Mouse (Mus musculus) small intestine, adult 2 months (tissue): ENCODE results near the gene Olfr789. TPM values are rescaled to one million over a fixed set of nuclear protein-coding genes. Genes with fewer than 3 reads are reported as not detected.

Experiments
- H3K27ac ChIP-seq: fragments of 200-500 bp; 2 replicates; pipeline ENCODE4 v1.5.1; 2012; ENCODE audit warnings: low read depth, low read length, control low read depth, inconsistent platforms; ENCODE audit not compliant: insufficient read depth
- H3K27me3 ChIP-seq: fragments of 200-500 bp; 2 replicates; pipeline ENCODE4 v1.6.1; 2012; ENCODE audit warnings: mild to moderate bottlenecking, moderate library complexity, low read length, inconsistent platforms; ENCODE audit not compliant: control insufficient read depth, insufficient read depth
- H3K36me3 ChIP-seq: fragments of 200-500 bp; 2 replicates; pipeline ENCODE4 v1.6.1; 2012; ENCODE audit warnings: mild to moderate bottlenecking, low read length, control low read depth, inconsistent platforms; ENCODE audit not compliant: control insufficient read depth, insufficient read depth
- H3K4me1 ChIP-seq: fragments of 200-500 bp; 2 replicates; pipeline ENCODE4 v1.6.1; 2012; ENCODE audit warnings: low read length, inconsistent platforms, mixed read lengths; ENCODE audit not compliant: control insufficient read depth, insufficient read depth, insufficient read length
- H3K4me3 ChIP-seq: fragments of 200-500 bp; 2 replicates; pipeline ENCODE4 v1.5.1; 2012; ENCODE audit warnings: low read depth, mild to moderate bottlenecking, control low read depth, inconsistent platforms, low read length, moderate library complexity
- CTCF ChIP-seq: fragments of 200-500 bp; IDR thresholded peaks from 2 replicates; pipeline ENCODE4 v1.5.1; 2012; ENCODE audit warnings: low read depth, mild to moderate bottlenecking, control low read depth, inconsistent platforms, low read length, moderate library complexity, mixed read lengths; ENCODE audit not compliant: insufficient replicate concordance, insufficient read length; ENCODE audit errors: extremely low read depth
- POLR2A ChIP-seq: fragments of 200-500 bp; IDR thresholded peaks from 2 replicates; pipeline ENCODE4 v1.6.1; 2012; ENCODE audit warnings: low read depth, mild to moderate bottlenecking, control low read depth, inconsistent platforms, low read length, moderate library complexity
- WGBS: fragments of 180-500 bp; shearing (Covaris S2); methylation state at CpG from one replicate; pipeline ENCODE4 v1.1.7; 2018; 5-methylcytosine and 5-hydroxymethylcytosine counted together
- polyA plus RNA-seq: library from polyadenylated mRNA; depleted of rRNA; stranded (reverse); fragments of >200 nt; gene quantifications from 2 replicates; pipeline ENCODE4 v1.2.3, GENCODE M21; 2012; rRNA removed

Gene Olfr789
- not detected in 2 replicates for polyA plus RNA-seq

GRCm38 (mm10) chr10:129484452-129484851 lies at the start of gene Olfr789:
Gene Olfr789 (plus strand): TSS chr10:129484752.
- TF ChIP-seq POLR2A, result no peak
- TF ChIP-seq CTCF, result no peak
- Histone ChIP-seq H3K27me3 (no peaks in the 10 kb centered on the region), H3K36me3 (no peaks in the 10 kb centered on the region), H3K4me3 (no peak within 1 kb of the TSS), H3K27ac (no peak within 1 kb of the TSS), H3K4me1 (no peaks in the 10 kb centered on the region)
- 40% methylated on average over 2 of the region's 2 CpGs for WGBS

DNA sequence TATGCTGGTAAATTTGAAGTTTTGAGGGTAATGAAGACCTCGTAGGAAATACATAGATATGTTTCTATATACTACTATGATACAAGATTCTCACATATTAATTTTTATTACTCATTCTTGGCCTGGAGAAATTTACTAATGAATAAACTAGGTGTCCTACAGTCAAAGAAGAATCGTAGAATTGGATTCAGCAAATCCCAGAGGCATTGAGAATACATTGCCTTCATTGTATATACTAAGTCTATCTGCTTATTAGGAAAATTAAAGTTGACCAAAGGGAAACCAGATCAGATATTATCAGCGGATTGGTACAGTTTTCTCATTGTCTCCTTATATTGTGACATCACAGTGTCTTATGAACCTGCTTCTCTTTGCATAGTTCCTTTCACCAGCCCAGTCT lies 23.0 kb upstream of the Olfr789 start, which contains the start of gene Olfr787:
TSS of gene Olfr787 (plus strand) at position 301 of the 400 bp plus-strand sequence.
- H3K27me3 ChIP-seq, result no peaks in the 10 kb centered on the region
- no peak within 1 kb of the TSS for H3K27ac ChIP-seq
- no peaks in the 10 kb centered on the region for H3K36me3 ChIP-seq
- no peak within 1 kb of the TSS for H3K4me3 ChIP-seq
- no peak for TF ChIP-seq CTCF
- no peak for TF ChIP-seq POLR2A
- 78% methylated on average over 3 of the region's 3 CpGs for WGBS
- no peaks in the 10 kb centered on the region for H3K4me1 ChIP-seq

- no peaks in the 10 kb centered on the region for H3K36me3 ChIP-seq
- H3K4me3 ChIP-seq, result no peak within 1 kb of the TSS
- no peaks in the 10 kb centered on the region for H3K4me1 ChIP-seq
- no peaks in the 10 kb centered on the region for H3K27me3 ChIP-seq
- H3K27ac ChIP-seq, result no peak within 1 kb of the TSS
- TF ChIP-seq POLR2A, result no peak
- TF ChIP-seq CTCF, result no peak
These were observed 13.9 kb upstream of the Olfr789 start, which contains the start of gene Olfr788 for GRCm38 (mm10) chr10:129470698-129471097. Gene Olfr788 (plus strand): TSS chr10:129470998.

- no peak overlapping the region for H3K4me3 ChIP-seq
- no peaks in the 10 kb centered on the region for H3K27me3 ChIP-seq
- 53% methylated on average over 2 of the region's 2 CpGs for WGBS
- H3K27ac ChIP-seq, result no peak overlapping the region
- H3K36me3 ChIP-seq, result no peaks in the 10 kb centered on the region
- TF ChIP-seq CTCF (no peak), POLR2A (no peak)
- no peaks in the 10 kb centered on the region for H3K4me1 ChIP-seq
These were observed 11.3 kb upstream of the Olfr789 start for GRCm38 (mm10) chr10:129473256-129473655.

- TF ChIP-seq CTCF, result no peak
- no peak for TF ChIP-seq POLR2A
These were observed 10.8 kb upstream of the Olfr789 start for GRCm38 (mm10) chr10:129473723-129474122.

GRCm38 (mm10) chr10:129490101-129490500 lies 5.5 kb downstream of the Olfr789 start:
- Histone ChIP-seq H3K4me1 (no peaks in the 10 kb centered on the region), H3K4me3 (no peak overlapping the region), H3K27me3 (no peaks in the 10 kb centered on the region), H3K36me3 (no peaks in the 10 kb centered on the region), H3K27ac (no peak overlapping the region)
- TF ChIP-seq CTCF, result no peak
- TF ChIP-seq POLR2A, result no peak
- WGBS, result 75% methylated on average over 2 of the region's 2 CpGs

More at GRCm38 (mm10) chr10:129473723-129474122, 10.8 kb upstream of the Olfr789 start:
- Histone ChIP-seq H3K36me3 (no peaks in the 10 kb centered on the region), H3K4me1 (no peaks in the 10 kb centered on the region), H3K27me3 (no peaks in the 10 kb centered on the region), H3K4me3 (no peak overlapping the region), H3K27ac (no peak overlapping the region)

DNA sequence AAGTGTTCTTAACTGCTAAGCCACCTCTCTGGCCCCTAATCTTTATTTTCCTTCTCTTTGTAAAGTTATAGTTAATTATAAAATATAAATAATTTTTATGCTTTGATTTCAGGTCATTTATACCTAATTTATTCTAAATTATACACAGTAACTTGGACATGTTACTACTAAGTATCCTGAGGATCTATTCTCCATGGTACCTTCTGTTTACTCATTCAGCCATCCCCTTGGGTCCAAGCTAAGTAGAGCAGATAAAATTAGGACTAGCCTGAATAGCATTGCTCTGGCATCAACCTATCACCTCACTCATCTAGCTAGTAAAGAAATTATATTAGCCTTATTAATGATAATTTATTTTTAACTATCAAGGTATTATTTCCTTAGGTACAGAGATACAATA lies 13.6 kb downstream of the Olfr789 start, which contains the start of gene Olfr790:
TSS of gene Olfr790 (plus strand) at position 301 of the 400 bp plus-strand sequence.
- no peaks in the 10 kb centered on the region for H3K4me1 ChIP-seq
- TF ChIP-seq POLR2A (no peak), CTCF (no peak)

GRCm38 (mm10) chr10:129521492-129521891 lies 36.9 kb downstream of the Olfr789 start, which contains the start of gene Olfr791:
Gene Olfr791 (plus strand): TSS chr10:129521792.
- Histone ChIP-seq H3K27me3 (no peaks in the 10 kb centered on the region), H3K36me3 (no peaks in the 10 kb centered on the region), H3K4me3 (no peak within 1 kb of the TSS), H3K27ac (no peak within 1 kb of the TSS), H3K4me1 (no peaks in the 10 kb centered on the region)
- WGBS, result 64% methylated on average over 3 of the region's 3 CpGs
- no peak for TF ChIP-seq CTCF
- TF ChIP-seq POLR2A, result no peak

More for the DNA sequence above, 13.6 kb downstream of the Olfr789 start, which contains the start of gene Olfr790:
- H3K27me3 ChIP-seq, result no peaks in the 10 kb centered on the region
- no peak within 1 kb of the TSS for H3K27ac ChIP-seq
- no peak within 1 kb of the TSS for H3K4me3 ChIP-seq
- no peaks in the 10 kb centered on the region for H3K36me3 ChIP-seq
